Mouse (Mus musculus): ENCODE data around the gene Oas2. TPM values are rescaled to one million over a fixed set of nuclear protein-coding genes. Genes with fewer than 3 reads are reported as not detected.

The Oas2 gene
- total RNA-seq, 2 experiments from 2014 or later = 0.30 TPM; not detected in 1

Other genes starting within 250 kb of the Oas2 start
- 10 to 100 TPM; 56.9 to 58.9 TPM for gene Plbd2, start 246.2 kb downstream of the Oas2 start, total RNA-seq (2021)
- 1 to 10 TPM; 5.9 to 6.0 TPM for gene Slc8b1, start 238.7 kb downstream of the Oas2 start, total RNA-seq (2021)
- gene Tpcn1, start 161.2 kb downstream of the Oas2 start, total RNA-seq (2021) = 10 to 100 TPM; 33.9 to 39.4 TPM
- gene Iqcd, start 160.8 kb downstream of the Oas2 start, total RNA-seq (2021) = under 1 TPM; 0.32 to 0.48 TPM
- gene Rita1, start 137.3 kb downstream of the Oas2 start, total RNA-seq (2021) = 10 to 100 TPM; 31.4 to 32.6 TPM
- 10 to 100 TPM; 38.7 to 39.6 TPM for gene Ddx54, start 137.1 kb downstream of the Oas2 start, total RNA-seq (2021)
- not detected for gene Cfap73, start 115.6 kb downstream of the Oas2 start, total RNA-seq (2021)
- 10 to 100 TPM; 81.0 to 82.3 TPM for gene Rasal1, start 101.0 kb downstream of the Oas2 start, total RNA-seq (2021)
- gene Dtx1, start 37.9 kb downstream of the Oas2 start, total RNA-seq (2021) = 10 to 100 TPM; 68.9 to 71.2 TPM
- not detected for gene Oas3, start 27.8 kb upstream of the Oas2 start, total RNA-seq (2021)
- gene Oas1e, start 45.7 kb upstream of the Oas2 start, total RNA-seq (2021) = not detected
- under 1 TPM; 0.66 to 0.94 TPM for gene Oas1c, start 62.7 kb upstream of the Oas2 start, total RNA-seq (2021)
- gene Oas1f, start 97.5 kb upstream of the Oas2 start, total RNA-seq (2021) = not detected
- not detected for gene Oas1h, start 111.6 kb upstream of the Oas2 start, total RNA-seq (2021)
- under 1 TPM in 1 of 2 experiments, not detected in 1; 0.30 TPM for gene Oas1g, start 137.8 kb upstream of the Oas2 start, total RNA-seq (2021)
- gene Oas1a, start 157.7 kb upstream of the Oas2 start, total RNA-seq (2021) = under 1 TPM in 1 of 2 experiments, not detected in 1; 0.25 TPM
- not detected for gene Oas1d, start 164.7 kb upstream of the Oas2 start, total RNA-seq (2021)

All from left cerebral cortex, postnatal 25 days (tissue).